In genomic region chr10:24149135-24149781, GRCm38 (mm10) we compare ENCODE assay signal across 7 mouse cellular contexts. TPM values are rescaled to one million over a fixed set of nuclear protein-coding genes. Genes with fewer than 3 reads are reported as not detected.
DNase-seq lines count a peak whose midpoint lies in the region; ATAC-seq lines count a peak whose summit lies in the region.

Gene Stx7, plus strand, starts transcription at chr10:24149302.

- no peaks in the 10 kb centered on the region for H3K36me3 ChIP-seq in embryonic facial prominence, embryonic 11.5 days (replicated peaks; ENCODE audit: control insufficient read depth, insufficient read depth, low read depth, low read length)
- no peaks in the 10 kb centered on the region for H3K36me3 ChIP-seq in limb, embryonic 11.5 days (ENCODE audit: control insufficient read depth, insufficient read depth, low read length)
- H3K36me3 ChIP-seq in midbrain, embryonic 14.5 days (ENCODE audit: control insufficient read depth, insufficient read depth, low read length) = peaks cover 7% of the 10 kb centered on the region

- DNase-seq in adrenal gland, postnatal 14 days = peak; percentile 98
- peak; percentile 94 for DNase-seq in embryonic facial prominence, embryonic 11.5 days (ENCODE audit: low spot score)
- peak; percentile 100 for DNase-seq in heart, adult 11 months
- DNase-seq in kidney, adult 18-20 months = peak; percentile 94
- DNase-seq in limb, embryonic 11.5 days (ENCODE audit: low spot score) = peak; percentile 89
- peak; percentile 98 for DNase-seq in midbrain, embryonic 14.5 days
- peak; percentile 93 to 94 for DNase-seq in spleen, adult 18-20 months

- H3K9me3 ChIP-seq in embryonic facial prominence, embryonic 11.5 days (replicated peaks; ENCODE audit: control insufficient read depth, low read length) = no peaks in the 10 kb centered on the region
- H3K9me3 ChIP-seq in limb, embryonic 11.5 days (ENCODE audit: control insufficient read depth, low read length) = no peaks in the 10 kb centered on the region
- no peaks in the 10 kb centered on the region for H3K9me3 ChIP-seq in midbrain, embryonic 14.5 days (ENCODE audit: control insufficient read depth, low read length)

- peak within 1 kb of the TSS; percentile 74 for H3K9ac ChIP-seq in embryonic facial prominence, embryonic 11.5 days (replicated peaks; ENCODE audit: low read length)
- peak within 1 kb of the TSS; percentile 70 for H3K9ac ChIP-seq in limb, embryonic 11.5 days (ENCODE audit: low read length)
- H3K9ac ChIP-seq in midbrain, embryonic 14.5 days (replicated peaks; ENCODE audit: low read length) = peak within 1 kb of the TSS; percentile 90

- no peak within 1 kb of the TSS for H3K27ac ChIP-seq in embryonic facial prominence, embryonic 11.5 days (replicated peaks; ENCODE audit: low read depth, low read length)
- H3K27ac ChIP-seq in limb, embryonic 11.5 days (replicated peaks; ENCODE audit: low read depth, low read length) = no peak within 1 kb of the TSS
- peak within 1 kb of the TSS; percentile 80 for H3K27ac ChIP-seq in midbrain, embryonic 14.5 days (replicated peaks; ENCODE audit: low read depth, low read length)

- H3K27me3 ChIP-seq in embryonic facial prominence, embryonic 11.5 days (ENCODE audit: control insufficient read depth, insufficient read depth, low read length) = no peaks in the 10 kb centered on the region
- H3K27me3 ChIP-seq in limb, embryonic 11.5 days (ENCODE audit: control insufficient read depth, insufficient read depth, low read length) = no peaks in the 10 kb centered on the region
- H3K27me3 ChIP-seq in midbrain, embryonic 14.5 days (ENCODE audit: control insufficient read depth, insufficient read depth, low read length) = no peaks in the 10 kb centered on the region

- H3K4me1 ChIP-seq in embryonic facial prominence, embryonic 11.5 days (ENCODE audit: control insufficient read depth, insufficient read depth, low read length) = no peaks in the 10 kb centered on the region
- H3K4me1 ChIP-seq in limb, embryonic 11.5 days (ENCODE audit: control insufficient read depth, insufficient read depth, low read length) = no peaks in the 10 kb centered on the region
- peaks cover 13% of the 10 kb centered on the region; the same call in 1 of the 2 replicates for H3K4me1 ChIP-seq in midbrain, embryonic 14.5 days (ENCODE audit: control insufficient read depth, insufficient read depth, low read length)

- H3K4me3 ChIP-seq in embryonic facial prominence, embryonic 11.5 days (ENCODE audit: low read depth, low read length) = peak within 1 kb of the TSS; percentile 76
- H3K4me3 ChIP-seq in limb, embryonic 11.5 days (ENCODE audit: low read depth, low read length) = peak within 1 kb of the TSS; percentile 77
- peak within 1 kb of the TSS; percentile 71 for H3K4me3 ChIP-seq in midbrain, embryonic 14.5 days (replicated peaks; ENCODE audit: low read depth, low read length)

- ATAC-seq in embryonic facial prominence, embryonic 11.5 days (replicated peaks; ENCODE audit: insufficient number of reproducible peaks, low FRiP score, low TSS enrichment, low read depth) = peak; percentile 95
- peak; percentile 93 for ATAC-seq in limb, embryonic 11.5 days (ENCODE audit: insufficient number of reproducible peaks, low FRiP score, low TSS enrichment, low read depth)
- peak; percentile 98 for ATAC-seq in midbrain, embryonic 14.5 days (ENCODE audit: low FRiP score, low TSS enrichment)

- peak within 1 kb of the TSS; percentile 74 for H3K4me2 ChIP-seq in embryonic facial prominence, embryonic 11.5 days (ENCODE audit: low read depth, low read length)
- H3K4me2 ChIP-seq in limb, embryonic 11.5 days (ENCODE audit: low read depth, severe bottlenecking) = peak within 1 kb of the TSS; percentile 38
- H3K4me2 ChIP-seq in midbrain, embryonic 14.5 days (ENCODE audit: low read length) = peak within 1 kb of the TSS; percentile 57

- under 1% methylated on average over 42 of the region's 45 CpGs for WGBS in embryonic facial prominence, embryonic 11.5 days
- 0% methylated on average over 42 of the region's 45 CpGs for WGBS in limb, embryonic 11.5 days
- WGBS in midbrain, embryonic 14.5 days = under 1% methylated on average over 44 of the region's 45 CpGs

RNA-seq across cellular contexts. Expression of gene Stx7, which starts in this region (rescaled TPM):
- total RNA-seq in adrenal gland, postnatal 14 days (2021) = 116 and 125 TPM in 2 replicates
- 76.4 and 79.4 TPM in 2 replicates for polyA plus RNA-seq in embryonic facial prominence, embryonic 11.5 days (2014; fragmentation: Nextera tagmentation; extraction: Ambion mirVana)
- 46.6 and 48.4 TPM in 2 replicates for polyA plus RNA-seq in limb, embryonic 11.5 days (2014; fragmentation: Nextera tagmentation; extraction: Ambion mirVana)
- 326 and 358 TPM in 2 replicates for polyA plus RNA-seq in midbrain, embryonic 14.5 days (2014; fragmentation: Nextera tagmentation; extraction: Ambion mirVana)
